ENCODE assay signal across 19 mouse cellular contexts in the genomic region with DNA sequence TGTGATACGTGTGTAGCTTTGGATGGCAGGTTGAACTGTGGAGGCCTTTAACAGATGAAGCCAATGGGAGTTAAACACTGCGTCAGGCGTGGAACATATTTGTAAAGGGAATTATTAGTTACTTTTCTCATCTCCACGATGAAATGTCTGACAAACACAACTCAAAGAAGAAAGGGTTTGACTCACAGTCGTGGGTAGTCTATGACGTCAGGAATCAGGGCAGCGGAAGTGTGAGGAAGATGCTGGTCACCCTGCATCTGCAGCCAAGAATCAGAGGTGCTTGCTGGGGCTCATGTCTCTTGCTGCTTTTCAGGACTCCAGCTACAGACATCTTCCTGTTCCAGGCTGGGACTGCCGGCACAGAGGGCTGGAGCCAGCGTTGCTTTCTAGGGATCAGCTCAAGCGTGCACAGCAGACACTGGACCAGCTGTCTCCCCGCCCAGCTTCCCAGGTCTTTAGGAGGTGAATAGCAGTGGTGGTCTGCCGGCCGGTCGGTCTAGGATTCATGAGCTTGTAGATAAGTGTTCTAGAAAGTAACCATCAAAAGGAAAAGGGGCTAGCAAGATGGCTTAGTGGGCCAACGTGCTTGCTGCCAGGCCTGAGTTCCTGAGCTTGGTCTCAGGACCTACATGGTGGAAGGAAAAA.
"Had no signal": no experiment of that assay in that cellular context is flagged by ENCODE, and none has a peak within 500 bp of the region (broad histone marks: within the 10 kb centered on the region; RNA-seq: fewer than 3 reads in every experiment).

No protein-coding gene starts in this region.

- H3K9ac ChIP-seq: liver, embryonic 13.5 days; neural tube, embryonic 12.5 days; neural tube, embryonic 15.5 days; stomach, embryonic 15.5 days had no signal

- H3K36me3 ChIP-seq: liver, embryonic 13.5 days; neural tube, embryonic 15.5 days; stomach, embryonic 15.5 days had no signal

- H3K4me2 ChIP-seq: liver, embryonic 13.5 days; midbrain, embryonic 11.5 days; neural tube, embryonic 12.5 days; neural tube, embryonic 15.5 days; stomach, embryonic 15.5 days had no signal

- H3K4me3 ChIP-seq: layer of hippocampus, adult 2 months; left cerebral cortex, adult 2 months; liver, embryonic 13.5 days; neural tube, embryonic 12.5 days; neural tube, embryonic 15.5 days; stomach, embryonic 15.5 days had no signal

- H3K9me3 ChIP-seq: liver, embryonic 13.5 days; neural tube, embryonic 12.5 days; neural tube, embryonic 15.5 days; stomach, embryonic 15.5 days had no signal

- DNase-seq: kidney, postnatal 25 days; layer of hippocampus, postnatal 36 days; liver, embryonic 13.5 days; lung, adult 2 months; lung, postnatal 14 days; lung, postnatal 4 days; midbrain, embryonic 14.5 days; right cerebral cortex, adult 18-20 months; right cerebral cortex, postnatal 14 days; right cerebral cortex, postnatal 4 days; thymus, adult 18-20 months; thymus, postnatal 36 days had no signal

- H3K27ac ChIP-seq: kidney, postnatal 0 days; layer of hippocampus, adult 2 months; left cerebral cortex, adult 2 months; liver, embryonic 13.5 days; neural tube, embryonic 12.5 days; neural tube, embryonic 15.5 days; stomach, embryonic 15.5 days had no signal

- H3K27me3 ChIP-seq: liver, embryonic 13.5 days; neural tube, embryonic 12.5 days; neural tube, embryonic 15.5 days; stomach, embryonic 15.5 days had no signal
